Comparison of ENCODE assay signal across 8 mouse cellular contexts in genomic region chr11:93968005-93968847, GRCm38 (mm10). TPM values are rescaled to one million over a fixed set of nuclear protein-coding genes. Genes with fewer than 3 reads are reported as not detected.
DNase-seq lines count a peak whose midpoint lies in the region; ATAC-seq lines count a peak whose summit lies in the region.

Gene Gm20390 (minus strand): TSS chr11:93968293.
Gene Nme1 (minus strand): TSS chr11:93968521.

- peaks cover 28% of the 10 kb centered on the region for H3K36me3 ChIP-seq in heart, embryonic 14.5 days (ENCODE audit: control insufficient read depth, insufficient read depth, low read length)
- peaks cover 28% of the 10 kb centered on the region for H3K36me3 ChIP-seq in liver, embryonic 13.5 days
- peaks cover 7% of the 10 kb centered on the region; the same call in 1 of the 2 replicates for H3K36me3 ChIP-seq in stomach, embryonic 16.5 days (ENCODE audit: control insufficient read depth, insufficient read depth, low read length)

- peak within 1 kb of the TSS; percentile 84 for H3K9ac ChIP-seq in heart, embryonic 14.5 days (ENCODE audit: low read length)
- H3K9ac ChIP-seq in liver, embryonic 13.5 days: peak within 1 kb of the TSS; percentile 85
- peak within 1 kb of the TSS; percentile 81 for H3K9ac ChIP-seq in stomach, embryonic 16.5 days (ENCODE audit: low read length)

- peak within 1 kb of the TSS; percentile 76 to 88 for H3K4me3 ChIP-seq in heart, embryonic 14.5 days (ENCODE audit: control insufficient read depth in 1 of 2, insufficient read depth in 1 of 2, low read depth in 1 of 2, low read length in 2 of 2)
- peak within 1 kb of the TSS; percentile 83 for H3K4me3 ChIP-seq in liver, embryonic 13.5 days (replicated peaks)
- H3K4me3 ChIP-seq in stomach, embryonic 16.5 days (replicated peaks; ENCODE audit: low read length): peak within 1 kb of the TSS; percentile 69

- H3K27me3 ChIP-seq in heart, embryonic 14.5 days (ENCODE audit: control insufficient read depth, insufficient read depth, low read length): no peaks in the 10 kb centered on the region
- H3K27me3 ChIP-seq in liver, embryonic 13.5 days: no peaks in the 10 kb centered on the region
- H3K27me3 ChIP-seq in stomach, embryonic 16.5 days (ENCODE audit: control insufficient read depth, insufficient read depth, low read length): no peaks in the 10 kb centered on the region

- ATAC-seq in CD4-positive, CD25-positive, alpha-beta regulatory T cell, adult 4 months: peak; percentile 93
- peak; percentile 97 for ATAC-seq in heart, embryonic 14.5 days (ENCODE audit: insufficient number of reproducible peaks, insufficient read depth, low FRiP score, low read depth)
- ATAC-seq in liver, embryonic 13.5 days (ENCODE audit: low read depth): peak; percentile 96
- peak; percentile 97 for ATAC-seq in stomach, embryonic 16.5 days (ENCODE audit: insufficient read depth, low FRiP score)

- peaks cover 3 to 6% of the 10 kb centered on the region in 2 experiments; a peak in 2 of 4 replicates for H3K4me1 ChIP-seq in heart, embryonic 14.5 days (ENCODE audit: control insufficient read depth in 2 of 2, insufficient read depth in 2 of 2, low read length in 2 of 2)
- H3K4me1 ChIP-seq in liver, embryonic 13.5 days (replicated peaks): peaks cover 29% of the 10 kb centered on the region
- peaks cover 6% of the 10 kb centered on the region for H3K4me1 ChIP-seq in stomach, embryonic 16.5 days (ENCODE audit: control insufficient read depth, insufficient read depth, low read length)

- WGBS in heart, embryonic 14.5 days: 1% methylated on average over 40 of the region's 40 CpGs
- under 1% methylated on average over 40 of the region's 40 CpGs for WGBS in liver, embryonic 13.5 days (ENCODE audit: insufficient replicate concordance)
- under 1% methylated on average over 40 of the region's 40 CpGs for WGBS in stomach, embryonic 16.5 days

- peak; percentile 95 for DNase-seq in c-Kit-negative CD71-positive TER-119-positive erythroid progenitor cells, embryonic 14.5 days (ENCODE audit: low read depth, low spot score)
- peak; percentile 99 for DNase-seq in fibroblast of lung, adult 2 months (ENCODE audit: low read depth)
- peak; percentile 98 for DNase-seq in kidney, postnatal 14 days
- DNase-seq in liver, embryonic 13.5 days: peak; percentile 95
- peak; percentile 99 for DNase-seq in neural tube, embryonic 10.5 days (ENCODE audit: extremely low spot score, low spot score)

- peak within 1 kb of the TSS; percentile 87 for H3K4me2 ChIP-seq in heart, embryonic 14.5 days (ENCODE audit: low read length)
- peak within 1 kb of the TSS; percentile 89 for H3K4me2 ChIP-seq in liver, embryonic 13.5 days
- H3K4me2 ChIP-seq in stomach, embryonic 16.5 days (ENCODE audit: low read depth, low read length): peak within 1 kb of the TSS; percentile 84

- no peaks in the 10 kb centered on the region for H3K9me3 ChIP-seq in heart, embryonic 14.5 days (ENCODE audit: control insufficient read depth, low read length)
- no peaks in the 10 kb centered on the region for H3K9me3 ChIP-seq in liver, embryonic 13.5 days (replicated peaks)
- H3K9me3 ChIP-seq in stomach, embryonic 16.5 days (replicated peaks; ENCODE audit: control insufficient read depth, low read length): no peaks in the 10 kb centered on the region

- peak within 1 kb of the TSS; percentile 72 to 85 for H3K27ac ChIP-seq in heart, embryonic 14.5 days (replicated peaks in 1 of 2; ENCODE audit: control insufficient read depth in 1 of 2, insufficient read depth in 1 of 2, low read depth in 2 of 2, low read length in 2 of 2)
- H3K27ac ChIP-seq in liver, embryonic 13.5 days: peak within 1 kb of the TSS; percentile 76
- H3K27ac ChIP-seq in stomach, embryonic 16.5 days (ENCODE audit: low read length): peak within 1 kb of the TSS; percentile 58

RNA-seq across cellular contexts. Expression of gene Gm20390, which starts in this region (rescaled TPM):
- polyA plus RNA-seq in CD4-positive, CD25-positive, alpha-beta regulatory T cell, adult 4 months (2017; shearing (Covaris generic)): 100 to 1,000 TPM in 1 of 2 experiments, 10 to 100 TPM in 1; 26.7 to 265 TPM
- 237 and 241 TPM in 2 replicates for polyA plus RNA-seq in heart, embryonic 14.5 days (2014; fragmentation: Nextera tagmentation; extraction: Ambion mirVana)
- 247 and 263 TPM in 2 replicates for polyA plus RNA-seq in liver, embryonic 13.5 days (2015; fragmentation: Nextera tagmentation; extraction: Ambion mirVana)
- 296 and 325 TPM in 2 replicates for polyA plus RNA-seq in stomach, embryonic 16.5 days (2015; fragmentation: Nextera tagmentation; extraction: Ambion mirVana)

RNA-seq across cellular contexts. Expression of gene Nme1, which starts in this region (rescaled TPM):
- polyA plus RNA-seq in CD4-positive, CD25-positive, alpha-beta regulatory T cell, adult 4 months (2017; shearing (Covaris generic)): 100 to 1,000 TPM; 119 to 260 TPM
- polyA plus RNA-seq in heart, embryonic 14.5 days (2014; fragmentation: Nextera tagmentation; extraction: Ambion mirVana): 93.3 and 94.9 TPM in 2 replicates
- polyA plus RNA-seq in liver, embryonic 13.5 days (2015; fragmentation: Nextera tagmentation; extraction: Ambion mirVana): 177 and 207 TPM in 2 replicates
- 136 and 162 TPM in 2 replicates for polyA plus RNA-seq in stomach, embryonic 16.5 days (2015; fragmentation: Nextera tagmentation; extraction: Ambion mirVana)

Comparison
In these comparisons a context has a peak if more than half of its experiments do, and no peak if none do; other contexts are left out.
1. Peak in every context shown above with its lines: DNase-seq, ATAC-seq, H3K4me3 ChIP-seq and H3K27ac ChIP-seq.